Mouse (Mus musculus) olfactory bulb, adult 2 months (tissue): ENCODE results near the gene Gm49384. TPM values are rescaled to one million over a fixed set of nuclear protein-coding genes. Genes with fewer than 3 reads are reported as not detected.

Source experiments
- H3K27ac ChIP-seq: fragments of 200-500 bp; 2 replicates; pipeline ENCODE4 v1.5.1; 2012; ENCODE audit warnings: low read depth, low read length; ENCODE audit not compliant: insufficient read depth
- H3K4me1 ChIP-seq: fragments of 200-500 bp; 2 replicates; pipeline ENCODE4 v1.6.1; 2012; ENCODE audit warnings: low read length; ENCODE audit not compliant: control insufficient read depth, insufficient read depth
- H3K4me3 ChIP-seq: fragments of 200-500 bp; 2 replicates; pipeline ENCODE4 v1.5.1; 2012; ENCODE audit warnings: mild to moderate bottlenecking, low read depth, low read length, moderate library complexity; ENCODE audit not compliant: insufficient read depth
- CTCF ChIP-seq: fragments of 200-500 bp; IDR thresholded peaks from 2 replicates; pipeline ENCODE4 v1.5.1; 2012; ENCODE audit warnings: low read depth, mild to moderate bottlenecking, low read length, moderate library complexity; ENCODE audit not compliant: insufficient read depth
- POLR2A ChIP-seq: fragments of 200-500 bp; IDR thresholded peaks from 2 replicates; pipeline ENCODE4 v1.6.1; 2012; ENCODE audit warnings: mild to moderate bottlenecking, low read depth, low read length, moderate library complexity; ENCODE audit not compliant: insufficient read depth
- WGBS: fragments of 180-500 bp; shearing (Covaris S2); methylation state at CpG from one replicate; pipeline ENCODE4 v1.1.7; 2018; 5-methylcytosine and 5-hydroxymethylcytosine counted together
- polyA plus RNA-seq: library from polyadenylated mRNA; stranded (reverse); fragments of >200 nt; gene quantifications from 2 replicates; pipeline ENCODE4 v1.2.4, GENCODE M21; 2012; ENCODE audit warnings: low replicate concordance; ENCODE audit not compliant: missing spikeins, insufficient read depth, insufficient read length

The Gm49384 gene
- polyA plus RNA-seq, 1 experiment, result not detected

GRCm38 (mm10) chr12:69192637-69193036, 11.4 kb downstream of the Gm49384 start:
- TF ChIP-seq CTCF (no peak), POLR2A (no peak)
- H3K4me1 ChIP-seq, result no peaks in the 10 kb centered on the region
- WGBS, result 98% methylated on average over 2 of the region's 2 CpGs
- H3K27ac ChIP-seq, result no peak overlapping the region
- H3K4me3 ChIP-seq, result no peak overlapping the region

DNA sequence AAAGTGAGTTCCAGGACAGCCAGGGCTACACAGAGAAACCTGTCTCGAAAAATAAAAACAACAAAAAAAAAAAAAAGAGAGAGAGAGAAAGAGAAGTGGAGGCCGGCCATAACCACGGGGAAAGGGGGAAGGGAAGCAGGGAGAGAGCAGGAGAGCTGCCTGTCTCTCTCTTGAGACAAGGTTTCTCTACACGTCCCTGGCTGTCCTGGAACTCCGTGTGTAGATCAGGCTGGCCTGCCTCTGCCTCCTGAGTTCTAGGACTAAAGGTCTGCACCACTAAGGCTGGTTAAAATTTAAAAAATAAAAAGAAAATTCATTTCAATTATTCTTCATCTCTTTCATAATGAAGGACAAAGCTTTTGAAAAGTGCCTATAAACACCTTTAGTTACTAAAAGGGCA, 12.7 kb downstream of the Gm49384 start:
- TF ChIP-seq POLR2A (no peak), CTCF (no peak)
- Histone ChIP-seq H3K4me3 (no peak overlapping the region), H3K4me1 (no peaks in the 10 kb centered on the region), H3K27ac (no peak overlapping the region)
- WGBS, result 90% methylated on average over 5 of the region's 5 CpGs

- Histone ChIP-seq H3K27ac (no peak overlapping the region), H3K4me1 (no peaks in the 10 kb centered on the region), H3K4me3 (no peak overlapping the region)
- 94% methylated on average over 1 of the region's 1 CpGs for WGBS
- no peak for TF ChIP-seq POLR2A
- TF ChIP-seq CTCF, result no peak
Measured at GRCm38 (mm10) chr12:69190522-69190921, 13.5 kb downstream of the Gm49384 start.

DNA sequence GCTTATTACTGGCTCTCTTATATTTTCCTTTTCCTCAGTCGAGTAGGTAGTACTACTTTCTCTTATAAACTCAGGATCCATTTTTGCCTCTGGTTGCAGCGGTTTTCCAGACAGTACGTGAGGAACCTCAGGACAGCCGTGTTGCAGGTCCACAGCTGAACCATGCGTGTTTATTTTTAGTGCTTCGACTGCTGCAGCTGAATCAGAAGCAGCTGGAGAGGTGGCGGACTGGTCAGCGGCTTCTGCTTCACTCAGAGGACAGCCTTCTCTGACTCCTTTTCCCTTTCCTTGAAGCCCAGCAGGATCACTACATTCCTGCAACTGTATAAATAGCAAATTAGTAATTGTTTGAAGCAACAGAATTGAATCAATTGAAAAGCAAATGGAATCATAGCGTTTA, 14.0 kb downstream of the Gm49384 start:
- TF ChIP-seq POLR2A, result no peak
- no peak for TF ChIP-seq CTCF
- Histone ChIP-seq H3K27ac (no peak overlapping the region), H3K4me1 (0 out of 2 replicates have a peak, but pooled peaks cover under 1% of the 10 kb centered on the region), H3K4me3 (no peak overlapping the region)
- 87% methylated on average over 9 of the region's 9 CpGs for WGBS

DNA sequence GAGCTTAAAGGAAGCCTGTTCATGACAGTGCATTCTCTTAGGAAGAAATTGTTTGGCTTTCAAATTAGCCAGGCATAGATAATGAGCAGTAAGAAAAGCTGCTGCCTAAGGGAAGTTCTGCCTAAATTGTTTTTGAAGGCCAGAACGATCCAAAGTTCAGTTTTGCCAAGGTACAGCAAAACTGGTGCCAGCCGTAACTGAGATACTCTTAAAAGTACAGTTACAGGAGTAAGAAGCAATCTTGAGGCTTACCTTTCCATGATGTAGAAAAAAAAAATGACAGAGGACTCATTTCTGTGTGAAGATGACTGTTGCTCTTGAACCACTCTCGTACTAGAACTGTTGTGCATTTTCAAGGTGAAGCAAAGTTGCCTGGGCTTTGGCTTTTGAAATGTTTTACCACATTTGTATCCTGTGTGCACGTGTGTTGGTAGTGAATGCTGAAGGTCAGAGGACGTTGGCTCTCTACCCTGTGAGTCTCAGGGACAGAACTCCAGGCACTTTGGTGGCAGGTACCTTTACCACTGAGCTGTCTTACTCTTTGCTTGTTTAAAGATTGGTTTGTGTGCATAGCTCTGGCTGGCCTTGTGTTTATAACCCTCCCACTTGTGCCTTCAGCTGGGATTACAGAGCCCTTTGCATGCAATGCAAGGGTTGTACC, 17.1 kb downstream of the Gm49384 start:
- Histone ChIP-seq H3K27ac (no peak overlapping the region), H3K4me1 (0 out of 2 replicates have a peak, but pooled peaks cover 4% of the 10 kb centered on the region), H3K4me3 (no peak overlapping the region)
- WGBS, result 57% methylated on average over 5 of the region's 5 CpGs
- TF ChIP-seq POLR2A (no peak), CTCF (no peak)

- no peak overlapping the region for H3K4me3 ChIP-seq
- 0 out of 2 replicates have a peak, but pooled peaks cover 4% of the 10 kb centered on the region for H3K4me1 ChIP-seq
- WGBS, result 68% methylated on average over 7 of the region's 7 CpGs
- TF ChIP-seq CTCF, result no peak
- no peak for TF ChIP-seq POLR2A
- no peak overlapping the region for H3K27ac ChIP-seq
Measured at GRCm38 (mm10) chr12:69185371-69185770, 18.7 kb downstream of the Gm49384 start.

- under 1% methylated on average over 86 of the region's 86 CpGs for WGBS
- peak overlapping the region; percentile 57; the same call in 1 of the 2 replicates for H3K27ac ChIP-seq
- 0 out of 2 replicates have a peak, but pooled peaks cover 4% of the 10 kb centered on the region for H3K4me1 ChIP-seq
- H3K4me3 ChIP-seq, result peak overlapping the region; percentile 76
- no peak for TF ChIP-seq CTCF
- no peak for TF ChIP-seq POLR2A
Measured at GRCm38 (mm10) chr12:69184342-69185295, 19.4 kb downstream of the Gm49384 start.

DNA sequence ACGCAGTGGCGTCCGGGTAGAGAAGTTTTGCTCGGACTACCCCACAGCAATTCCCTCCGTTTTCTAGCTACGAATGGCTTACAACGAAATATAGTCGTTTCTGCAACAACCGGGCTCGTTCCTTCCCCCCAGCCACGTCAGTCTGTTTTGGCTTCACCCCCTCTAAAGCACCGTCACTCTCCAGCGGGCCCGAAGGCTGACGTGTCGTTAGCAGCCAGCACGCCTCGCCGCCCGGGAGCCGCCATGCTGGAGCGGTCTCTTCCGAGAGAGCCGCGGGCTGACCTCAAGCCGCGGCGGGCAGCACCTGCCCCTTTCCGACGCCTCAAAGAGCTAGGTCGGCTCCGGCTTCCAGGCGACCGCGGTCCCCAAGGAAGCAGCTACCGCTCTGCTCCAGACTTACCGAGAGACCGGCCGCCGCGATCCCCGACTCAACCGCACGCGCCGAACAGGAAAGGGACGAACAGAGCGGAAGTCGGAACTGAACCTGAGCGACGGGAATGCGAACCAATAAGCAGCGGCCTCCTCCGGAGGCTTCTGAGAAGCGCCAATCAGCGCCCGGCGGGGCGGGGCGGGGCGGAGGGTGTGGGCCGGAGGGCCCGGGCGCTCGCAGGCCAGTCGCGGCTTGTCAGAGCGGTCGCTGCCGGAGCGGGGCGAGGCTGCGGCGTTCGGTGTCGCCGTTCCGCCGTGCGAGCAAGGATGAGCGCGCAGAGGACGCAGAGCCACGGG, 20.3 kb downstream of the Gm49384 start, which contains the start of the genes Rpl36al and Mgat2:
Rpl36al (minus strand) TSS at position 501 of the 726 bp plus-strand sequence.
Mgat2 (plus strand) TSS at position 575 of the 726 bp plus-strand sequence.
- H3K27ac ChIP-seq, result peak within 1 kb of the TSS; percentile 69
- WGBS, result under 1% methylated on average over 84 of the region's 84 CpGs
- peak within 1 kb of the TSS; percentile 89 for H3K4me3 ChIP-seq
- 0 out of 2 replicates have a peak, but pooled peaks cover 4% of the 10 kb centered on the region for H3K4me1 ChIP-seq
- TF ChIP-seq CTCF (no peak), POLR2A (peak; percentile 96)
